Mouse (Mus musculus) heart, embryonic 12.5 days (tissue): ENCODE results near the gene Ctnnbl1. TPM values are rescaled to one million over a fixed set of nuclear protein-coding genes. Genes with fewer than 3 reads are reported as not detected.

Source experiments
- ATAC-seq: fragments of 200-750 bp; cut with Nextera tagmentation; 2 replicates; pipeline ENCODE4 v1.8.0; 2017; ENCODE audit warnings: moderate TSS enrichment, moderate library complexity; ENCODE audit not compliant: insufficient number of reproducible peaks, low FRiP score
- H3K27ac ChIP-seq: fragments of 300-500 bp; sonication (generic); 2 replicates; pipeline ENCODE4 v1.5.1; 2016; ENCODE audit warnings: mild to moderate bottlenecking, moderate library complexity; ENCODE audit not compliant: poor library complexity, severe bottlenecking
- H3K27me3 ChIP-seq: fragments of 300-500 bp; sonication (generic); replicated peaks from 2 replicates; pipeline ENCODE4 v1.6.1; 2016; ENCODE audit warnings: mild to moderate bottlenecking, moderate library complexity
- H3K36me3 ChIP-seq: fragments of 300-500 bp; sonication (generic); 2 replicates; pipeline ENCODE4 v1.6.1; 2016; ENCODE audit warnings: mild to moderate bottlenecking, moderate library complexity
- H3K4me1 ChIP-seq: fragments of 300-500 bp; sonication (generic); replicated peaks from 2 replicates; pipeline ENCODE4 v1.6.1; 2016; ENCODE audit warnings: mild to moderate bottlenecking
- H3K4me2 ChIP-seq: fragments of 300-500 bp; sonication (generic); 2 replicates; pipeline ENCODE4 v1.6.1; 2016; ENCODE audit warnings: mild to moderate bottlenecking, moderate library complexity
- H3K4me3 ChIP-seq: fragments of 300-500 bp; sonication (generic); 2 replicates; pipeline ENCODE4 v1.5.1; 2016; ENCODE audit warnings: mild to moderate bottlenecking
- H3K9ac ChIP-seq: fragments of 300-500 bp; sonication (generic); 2 replicates; pipeline ENCODE4 v1.6.1; 2016; ENCODE audit warnings: mild to moderate bottlenecking, moderate library complexity
- H3K9me3 ChIP-seq: fragments of 300-500 bp; sonication (generic); replicated peaks from 2 replicates; pipeline ENCODE4 v1.6.1; 2016; ENCODE audit warnings: mild to moderate bottlenecking, moderate library complexity
- WGBS: fragments of 180-500 bp; shearing (Covaris S2); methylation state at CpG from one replicate; pipeline ENCODE4 v1.1.7; 2016; 5-methylcytosine and 5-hydroxymethylcytosine counted together
- polyA plus RNA-seq: library from polyadenylated mRNA; unstranded; fragments of >200 nt; fragmentation: Nextera tagmentation; extraction: Ambion mirVana; gene quantifications from 2 replicates; pipeline ENCODE4 v1.2.1, GENCODE M21; 2016

The Ctnnbl1 gene
- 33.0 and 34.4 TPM in 2 replicates for polyA plus RNA-seq

DNA sequence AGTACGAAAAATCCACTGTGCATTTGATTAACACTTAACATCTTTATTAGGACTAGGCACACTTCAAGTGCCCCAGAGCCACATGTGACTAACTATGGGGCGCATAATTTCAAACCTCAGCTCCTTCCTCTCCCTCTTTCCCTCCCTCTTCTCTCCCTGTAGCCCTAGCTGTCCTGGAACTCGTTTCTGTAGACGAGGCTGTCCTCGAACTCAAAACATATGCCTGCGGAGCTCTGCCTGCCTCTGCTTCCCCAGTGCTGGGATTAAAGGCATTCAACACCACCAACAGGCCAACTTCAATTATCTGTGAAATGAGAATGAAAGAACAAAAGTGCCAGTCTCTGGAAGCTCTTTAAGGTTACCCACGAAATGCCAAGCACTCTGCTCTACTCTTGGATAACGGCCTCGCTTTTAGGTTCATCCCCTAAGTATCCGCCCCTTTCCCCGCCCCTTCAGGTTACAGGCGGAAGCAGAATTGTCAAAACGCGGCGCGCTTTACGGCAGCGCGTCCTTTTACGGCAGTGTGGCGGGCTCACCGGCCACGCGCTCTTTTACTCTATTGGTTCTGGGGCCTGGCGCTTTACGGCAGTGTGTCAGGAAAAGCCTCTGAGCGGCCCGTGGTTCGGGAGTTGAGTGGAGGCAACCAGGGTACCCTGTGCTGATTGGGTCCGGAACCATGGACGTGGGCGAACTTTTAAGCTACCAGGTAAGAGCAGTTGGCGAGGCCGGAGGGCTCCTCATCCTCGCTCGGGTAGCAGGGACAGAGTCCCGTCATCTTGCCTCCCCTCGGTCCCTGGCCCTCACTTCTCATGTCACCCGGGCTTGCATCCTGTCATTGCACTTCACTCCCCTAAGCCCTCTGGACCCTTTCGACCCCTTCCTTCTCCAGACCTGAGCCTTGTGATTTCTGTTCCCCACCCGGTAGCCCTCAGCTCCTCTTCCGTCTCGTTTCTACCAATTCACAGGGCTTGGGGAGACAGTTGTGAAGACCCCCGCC, at the start of gene Ctnnbl1:
Gene Ctnnbl1, plus strand, starts transcription at position 548 of the 997 bp plus-strand sequence.
- Histone ChIP-seq H3K4me2 (peak within 1 kb of the TSS; percentile 92), H3K9ac (peak within 1 kb of the TSS; percentile 86), H3K36me3 (no peaks in the 10 kb centered on the region), H3K4me3 (peak within 1 kb of the TSS; percentile 92), H3K4me1 (peaks cover 11% of the 10 kb centered on the region), H3K27me3 (no peaks in the 10 kb centered on the region), H3K27ac (no peak within 1 kb of the TSS), H3K9me3 (no peaks in the 10 kb centered on the region)
- peak; percentile 88 for ATAC-seq
- 10% methylated on average over 44 of the region's 44 CpGs for WGBS

DNA sequence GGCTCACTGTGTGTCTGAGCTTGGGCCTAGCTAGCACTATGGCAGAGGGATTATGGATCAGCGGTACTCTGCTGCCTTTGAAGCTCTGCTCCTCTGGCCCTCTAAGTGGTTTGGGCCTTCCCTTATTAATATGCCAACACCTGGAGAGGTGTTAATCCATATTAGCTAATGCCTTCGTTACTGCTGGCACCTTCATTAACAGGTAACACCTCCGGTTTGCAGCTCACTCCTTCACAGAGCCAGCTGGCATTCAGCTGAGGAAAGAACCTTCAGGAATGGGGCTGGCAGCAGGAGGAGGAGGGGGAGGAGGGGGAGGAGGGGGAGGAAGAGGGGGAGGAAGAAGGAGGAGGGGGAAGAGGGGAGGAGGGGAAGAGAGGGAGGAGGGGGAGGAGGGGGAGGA, 49.7 kb upstream of the Ctnnbl1 start:
- no peak overlapping the region for H3K9ac ChIP-seq
- H3K27me3 ChIP-seq: peaks cover 38% of the 10 kb centered on the region
- H3K27ac ChIP-seq: no peak overlapping the region
- H3K4me2 ChIP-seq: no peak overlapping the region
- WGBS: 38% methylated on average over 3 of the region's 3 CpGs
- H3K4me1 ChIP-seq: peaks cover 3% of the 10 kb centered on the region; the same call in 1 of the 2 replicates
- no peak for ATAC-seq
- H3K9me3 ChIP-seq: 0 out of 2 replicates have a peak, but pooled peaks cover 4% of the 10 kb centered on the region
- no peaks in the 10 kb centered on the region for H3K36me3 ChIP-seq
- no peak overlapping the region for H3K4me3 ChIP-seq

DNA sequence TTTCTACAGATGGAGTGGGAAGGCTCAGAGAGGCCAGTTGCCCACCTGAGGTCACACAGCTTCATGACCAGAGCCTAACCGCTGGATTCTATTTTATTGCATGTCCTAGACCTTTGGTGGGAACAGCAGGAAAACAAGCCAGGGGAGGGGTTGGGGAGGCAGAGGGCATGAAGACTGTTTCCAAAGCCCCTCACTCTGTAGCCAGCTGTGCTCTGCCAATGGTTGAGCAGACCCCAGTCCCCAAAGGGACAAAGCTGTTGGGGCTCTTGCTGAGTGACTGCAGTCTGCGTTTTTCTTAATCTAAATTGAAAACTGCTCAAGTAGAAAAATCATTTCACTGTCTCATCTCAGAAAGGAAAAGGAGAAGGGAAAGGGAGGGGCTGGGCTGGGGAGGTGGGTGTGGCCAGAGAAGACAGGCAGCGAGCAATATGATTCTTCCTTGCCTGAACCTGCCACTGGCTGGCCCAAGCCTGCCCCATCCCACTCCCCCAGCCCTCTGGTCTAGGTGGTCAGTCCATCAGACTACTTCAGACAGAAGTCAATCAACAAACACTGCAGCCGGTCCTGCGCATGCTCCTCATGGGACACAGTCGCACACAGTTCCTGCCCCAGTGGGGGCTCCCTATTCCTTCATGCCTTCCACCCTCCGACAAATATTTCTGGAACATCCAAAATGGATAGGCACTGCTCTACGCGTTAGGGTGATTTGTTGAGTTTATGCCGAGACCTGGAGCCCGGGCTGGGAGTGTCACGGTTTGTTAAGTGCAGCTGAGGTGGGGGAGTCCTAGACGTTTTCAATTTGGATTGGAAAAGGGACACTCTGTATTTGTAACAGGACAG, 45.7 kb upstream of the Ctnnbl1 start:
- Histone ChIP-seq H3K4me2 (no peak overlapping the region), H3K4me1 (peaks cover 8% of the 10 kb centered on the region; the same call in 1 of the 2 replicates), H3K4me3 (no peak overlapping the region), H3K27ac (no peak overlapping the region), H3K27me3 (peaks cover 48% of the 10 kb centered on the region), H3K36me3 (no peaks in the 10 kb centered on the region), H3K9me3 (0 out of 2 replicates have a peak, but pooled peaks cover 4% of the 10 kb centered on the region), H3K9ac (no peak overlapping the region)
- 68% methylated on average over 13 of the region's 13 CpGs for WGBS
- no peak for ATAC-seq

DNA sequence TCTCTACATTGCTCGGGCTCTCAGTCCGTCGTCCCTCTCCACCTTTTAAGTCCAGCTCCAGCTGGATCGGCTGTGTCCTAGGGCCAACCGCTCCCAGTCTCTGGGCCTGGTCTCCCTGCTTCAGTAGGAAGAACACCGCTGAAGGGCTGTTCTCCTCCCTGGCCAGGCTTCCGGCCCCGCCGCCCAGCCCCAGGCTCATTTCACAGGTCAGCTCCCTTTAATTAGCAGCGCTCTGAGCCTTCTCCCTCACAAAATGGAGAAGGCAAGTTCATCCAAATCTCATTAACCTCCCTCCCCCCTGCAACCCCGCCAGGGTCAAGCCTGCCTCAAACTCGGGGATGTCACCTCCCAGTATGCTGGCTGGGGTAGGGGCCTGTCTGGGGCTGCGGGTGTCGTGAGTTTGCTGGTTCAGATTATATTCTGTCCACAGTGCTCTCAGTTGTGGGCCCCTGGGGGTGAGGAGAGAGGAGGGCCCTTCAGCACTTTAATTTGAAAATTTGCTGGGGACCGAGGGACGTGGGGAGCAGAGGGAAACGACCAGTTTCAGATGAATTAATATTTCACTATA, 44.8 kb upstream of the Ctnnbl1 start:
- H3K4me2 ChIP-seq: peak overlapping the region; percentile 9; the same call in 1 of the 2 replicates
- H3K27ac ChIP-seq: no peak overlapping the region
- H3K4me3 ChIP-seq: no peak overlapping the region
- H3K9ac ChIP-seq: no peak overlapping the region
- WGBS: 17% methylated on average over 17 of the region's 17 CpGs
- no peak for ATAC-seq
- no peaks in the 10 kb centered on the region for H3K36me3 ChIP-seq
- H3K4me1 ChIP-seq: peaks cover 10% of the 10 kb centered on the region; the same call in 1 of the 2 replicates
- no peaks in the 10 kb centered on the region for H3K9me3 ChIP-seq
- H3K27me3 ChIP-seq: peaks cover 48% of the 10 kb centered on the region

DNA sequence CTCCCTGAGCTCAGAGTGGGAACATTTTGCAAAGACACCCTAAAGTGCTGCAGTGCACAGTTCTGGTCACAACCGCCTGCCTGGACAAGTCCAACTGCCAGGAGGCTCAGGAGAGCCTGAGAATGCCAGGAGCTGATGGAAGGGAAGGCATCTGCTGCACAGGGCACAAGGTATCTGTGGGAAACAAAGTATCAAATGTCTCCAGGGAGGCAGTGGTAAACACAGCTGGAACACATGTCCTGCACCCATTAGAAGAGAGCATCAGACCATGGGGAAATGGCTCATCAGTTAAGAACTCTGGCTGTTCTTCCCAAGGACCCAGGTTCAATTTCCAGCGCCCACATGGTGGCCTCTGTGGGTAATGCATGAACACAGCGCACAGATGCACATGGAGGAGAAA, 43.6 kb upstream of the Ctnnbl1 start:
- no peak for ATAC-seq

DNA sequence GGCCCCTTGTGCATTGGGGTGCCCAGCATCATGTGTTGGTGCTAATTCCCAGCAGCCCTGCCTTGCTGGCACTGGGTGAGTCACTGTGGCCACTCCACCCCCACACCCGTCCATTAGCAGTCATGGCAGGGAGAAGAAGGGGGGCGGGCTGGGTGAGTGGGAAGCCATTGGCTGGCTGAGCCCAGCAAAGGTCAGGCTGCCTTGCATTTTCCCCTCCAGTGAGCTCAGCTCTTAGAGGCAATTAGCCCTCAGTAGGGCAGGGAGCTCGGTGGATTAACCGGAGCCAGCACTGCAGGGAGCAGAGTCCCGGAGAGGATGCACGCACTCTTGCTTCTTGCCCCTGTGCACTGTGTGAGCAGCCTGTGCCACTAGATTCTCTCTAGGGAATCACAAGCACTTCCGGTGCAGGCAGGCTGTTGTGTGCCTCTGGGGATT, 40.9 kb upstream of the Ctnnbl1 start:
- no peak for ATAC-seq
- Histone ChIP-seq H3K9ac (no peak overlapping the region), H3K9me3 (no peaks in the 10 kb centered on the region), H3K4me2 (no peak overlapping the region), H3K36me3 (no peaks in the 10 kb centered on the region), H3K27me3 (peaks cover 21% of the 10 kb centered on the region), H3K4me3 (no peak overlapping the region), H3K4me1 (peaks cover 10% of the 10 kb centered on the region; the same call in 1 of the 2 replicates), H3K27ac (no peak overlapping the region)
- 23% methylated on average over 7 of the region's 7 CpGs for WGBS

More for the DNA sequence above, 43.6 kb upstream of the Ctnnbl1 start:
- Histone ChIP-seq H3K4me3 (no peak overlapping the region), H3K27ac (no peak overlapping the region), H3K36me3 (no peaks in the 10 kb centered on the region), H3K9me3 (no peaks in the 10 kb centered on the region), H3K9ac (no peak overlapping the region), H3K27me3 (peaks cover 41% of the 10 kb centered on the region), H3K4me1 (peaks cover 10% of the 10 kb centered on the region; the same call in 1 of the 2 replicates), H3K4me2 (no peak overlapping the region)
- WGBS: 81% methylated on average over 3 of the region's 3 CpGs

DNA sequence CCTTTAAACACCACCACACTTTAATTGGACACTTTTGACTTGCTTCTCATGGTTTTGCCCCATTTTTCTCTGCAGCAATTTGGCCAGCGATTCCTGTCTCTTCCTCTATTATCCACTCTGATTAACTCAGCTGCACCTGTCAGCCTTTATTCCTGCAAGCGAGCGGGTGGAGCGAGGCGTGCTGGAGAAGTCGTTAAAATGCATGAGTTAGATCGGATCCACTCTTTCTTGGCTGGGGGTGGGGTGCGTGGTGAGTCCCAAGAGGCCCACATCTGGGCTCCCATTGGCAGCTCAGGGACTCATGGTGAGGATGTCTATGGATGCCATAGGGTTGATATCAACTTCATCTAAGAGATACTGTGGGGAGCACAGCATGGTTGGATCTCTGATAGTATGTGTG, 34.0 kb upstream of the Ctnnbl1 start:
- H3K4me2 ChIP-seq: no peak overlapping the region
- H3K4me3 ChIP-seq: no peak overlapping the region
- H3K27ac ChIP-seq: no peak overlapping the region
- H3K9me3 ChIP-seq: no peaks in the 10 kb centered on the region
- peaks cover 50% of the 10 kb centered on the region for H3K27me3 ChIP-seq
- ATAC-seq: no peak
- H3K36me3 ChIP-seq: no peaks in the 10 kb centered on the region
- H3K4me1 ChIP-seq: no peaks in the 10 kb centered on the region
- WGBS: 62% methylated on average over 8 of the region's 8 CpGs
- no peak overlapping the region for H3K9ac ChIP-seq

DNA sequence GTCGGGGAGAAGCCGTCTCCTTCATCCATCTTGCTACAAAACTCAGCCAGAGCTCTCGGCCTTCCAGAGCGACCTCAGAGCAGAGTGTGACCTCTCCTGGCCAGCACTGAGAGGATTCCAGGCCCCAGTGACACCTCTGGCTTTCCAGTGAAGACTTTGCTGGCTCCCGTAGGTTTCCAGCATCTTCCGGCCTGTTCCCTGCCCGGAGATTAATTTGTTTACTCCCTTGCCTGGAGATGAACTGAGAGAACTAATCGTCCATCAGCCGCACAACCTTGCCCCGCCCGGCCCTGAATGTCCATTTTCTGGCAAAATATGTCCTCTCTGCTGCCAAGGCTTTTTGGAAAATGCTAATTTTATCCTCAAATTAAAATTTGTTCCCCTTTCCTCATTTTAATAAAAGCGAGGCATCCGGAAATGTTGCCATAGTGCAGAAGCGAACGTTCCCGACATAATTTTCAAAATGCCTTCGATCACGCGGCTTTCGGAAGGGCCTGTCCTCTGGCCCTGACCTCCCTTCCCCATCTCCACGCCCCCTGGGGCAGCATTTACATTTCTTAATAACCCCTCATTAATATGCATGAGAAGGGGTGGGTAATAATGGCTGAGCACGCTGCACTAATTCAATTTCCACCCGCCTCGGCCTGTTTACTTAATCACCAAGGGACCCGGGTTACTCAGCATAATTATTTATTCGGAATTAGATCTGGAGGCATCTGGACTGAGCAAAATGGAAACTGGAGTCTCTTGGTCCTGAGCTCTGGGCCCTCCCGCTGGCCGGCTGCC, 32.0 kb upstream of the Ctnnbl1 start:
- no peak overlapping the region for H3K9ac ChIP-seq
- WGBS: 33% methylated on average over 28 of the region's 28 CpGs
- no peak for ATAC-seq
- H3K27me3 ChIP-seq: peaks cover 55% of the 10 kb centered on the region
- H3K9me3 ChIP-seq: no peaks in the 10 kb centered on the region
- H3K4me1 ChIP-seq: no peaks in the 10 kb centered on the region
- H3K36me3 ChIP-seq: no peaks in the 10 kb centered on the region
- no peak overlapping the region for H3K27ac ChIP-seq
- no peak overlapping the region for H3K4me3 ChIP-seq
- no peak overlapping the region for H3K4me2 ChIP-seq

DNA sequence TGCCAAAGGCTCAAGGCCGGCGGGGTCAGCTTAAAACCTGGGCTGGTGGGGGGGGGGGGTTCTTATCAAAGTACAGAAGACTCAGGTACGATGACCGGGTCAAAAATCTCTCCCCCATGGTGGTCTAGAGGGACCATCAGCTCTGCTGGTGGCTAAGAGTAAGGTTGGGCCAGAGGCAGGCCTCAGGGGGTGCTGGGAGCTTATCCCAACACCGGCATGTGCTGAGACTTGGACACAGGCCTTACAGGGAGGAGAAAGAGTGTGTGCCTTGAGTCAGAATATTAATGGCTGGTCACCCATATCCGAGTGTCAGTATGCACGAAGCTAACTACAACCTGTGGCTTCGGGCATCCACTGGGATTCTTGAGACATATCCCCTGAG, 31.4 kb upstream of the Ctnnbl1 start:
- 44% methylated on average over 8 of the region's 8 CpGs for WGBS
- no peak overlapping the region for H3K9ac ChIP-seq
- no peaks in the 10 kb centered on the region for H3K36me3 ChIP-seq
- no peak for ATAC-seq
- peaks cover 56% of the 10 kb centered on the region for H3K27me3 ChIP-seq
- no peak overlapping the region for H3K4me2 ChIP-seq
- no peaks in the 10 kb centered on the region for H3K4me1 ChIP-seq
- no peak overlapping the region for H3K27ac ChIP-seq
- no peak overlapping the region for H3K4me3 ChIP-seq
- H3K9me3 ChIP-seq: no peaks in the 10 kb centered on the region

DNA sequence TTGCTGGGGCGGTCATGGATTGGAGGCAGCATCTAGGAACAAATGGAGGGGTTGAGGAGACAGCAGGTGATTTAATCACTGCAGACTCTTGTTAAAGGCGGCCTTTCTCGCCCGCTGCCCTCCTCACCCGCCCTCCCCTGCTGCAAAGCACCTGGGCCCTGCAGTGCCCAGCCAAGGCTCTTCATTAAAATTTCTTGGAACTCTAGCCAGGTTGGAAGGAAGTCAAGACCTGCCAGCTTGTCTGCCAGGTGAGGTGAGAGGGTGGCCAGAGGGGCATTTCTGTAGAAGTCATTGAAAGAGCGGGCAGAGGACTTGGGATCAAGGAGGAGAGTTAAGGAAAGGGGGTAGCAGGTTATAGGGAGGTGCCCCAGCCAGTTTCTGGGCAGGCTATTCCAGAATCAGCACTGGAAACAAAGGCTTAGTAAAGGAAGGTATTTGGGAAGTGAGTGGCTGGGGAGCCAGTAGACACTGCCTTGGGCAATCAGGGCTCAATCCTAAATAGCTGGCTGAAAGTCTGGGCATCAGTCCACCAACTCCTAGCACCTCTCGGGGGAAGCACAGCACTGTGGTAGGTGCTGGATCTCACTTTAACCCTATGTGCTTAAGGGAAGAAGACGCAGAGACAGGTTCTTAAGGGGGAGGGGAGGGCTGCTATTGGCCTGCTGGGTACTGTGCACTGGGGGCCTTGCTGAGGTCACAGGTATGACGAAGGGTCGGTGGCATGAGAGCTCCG, 29.8 kb upstream of the Ctnnbl1 start:
- ATAC-seq: no peak
- Histone ChIP-seq H3K4me1 (no peaks in the 10 kb centered on the region), H3K36me3 (no peaks in the 10 kb centered on the region), H3K9ac (no peak overlapping the region), H3K27ac (no peak overlapping the region), H3K9me3 (no peaks in the 10 kb centered on the region), H3K4me2 (no peak overlapping the region), H3K27me3 (peaks cover 52% of the 10 kb centered on the region), H3K4me3 (no peak overlapping the region)
- WGBS: 49% methylated on average over 11 of the region's 11 CpGs
